Mouse (Mus musculus) spleen, embryonic (tissue): ENCODE results near the gene Rsph14.

ENCODE experiments used
- CTCF ChIA-PET: fragments of 350-600 bp; sonication (Branson Sonifier 250); formaldehyde crosslinking; loops from one replicate; lab custom pipeline; 2022; lab: Charles Lee

The Rsph14 gene

DNA sequence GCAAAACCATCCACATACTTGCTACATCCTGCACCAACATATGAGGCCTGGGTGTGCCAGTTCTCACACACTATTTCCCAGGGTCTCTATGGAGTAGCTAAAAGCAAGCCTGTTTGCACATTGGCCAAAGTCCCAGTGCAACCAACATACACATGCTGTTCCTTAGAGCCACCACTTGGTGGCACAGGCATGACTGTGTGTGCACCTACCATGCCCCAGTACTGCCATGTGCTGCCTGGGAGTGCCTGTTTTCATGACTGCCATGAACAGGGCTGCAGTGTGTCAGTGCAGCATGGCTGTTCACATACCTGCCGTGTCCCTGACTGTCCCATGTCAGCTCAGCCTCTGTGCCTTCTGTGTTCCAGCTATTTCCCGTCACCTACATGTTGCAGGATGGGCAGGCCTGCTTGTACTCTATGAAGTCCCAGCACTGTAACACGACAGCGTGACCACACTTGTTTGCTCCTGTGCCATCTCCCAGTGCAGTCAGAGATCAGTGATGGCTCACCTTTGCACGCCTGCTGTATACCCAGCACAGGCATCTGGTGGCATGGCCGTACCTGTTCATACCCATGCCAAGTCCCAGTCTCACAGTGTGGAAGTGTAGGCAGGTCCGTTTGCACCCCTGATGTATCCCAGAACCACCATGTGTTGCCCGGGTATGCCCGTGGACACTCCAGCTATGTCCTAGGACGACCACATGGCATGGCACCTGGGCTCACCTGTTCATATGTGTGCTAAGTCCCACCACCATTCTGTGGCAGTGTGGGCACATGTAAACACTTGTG, 95.2 kb downstream of the Rsph14 start:
- CTCF ChIA-PET, result no interaction called here

DNA sequence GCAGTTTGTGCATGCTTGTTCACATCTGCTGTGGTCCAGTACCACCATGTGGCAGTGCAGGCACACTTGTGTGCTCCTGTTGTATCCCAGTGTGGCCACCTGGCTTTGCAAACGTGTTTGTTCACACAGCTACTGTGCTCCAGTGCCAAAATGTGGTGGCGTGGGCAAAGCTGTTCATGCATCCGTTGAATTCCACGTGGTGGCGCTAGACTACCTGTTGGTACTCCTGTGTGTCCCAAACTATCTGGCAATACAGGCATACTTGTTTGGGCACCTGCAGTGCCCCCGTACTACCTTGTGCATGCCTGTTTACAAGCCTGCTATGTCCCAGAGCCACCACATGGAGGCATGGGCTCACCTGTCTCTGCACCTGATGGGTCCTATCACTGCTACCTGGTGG, 97.4 kb downstream of the Rsph14 start:
- CTCF ChIA-PET, result no interaction called here

- CTCF ChIA-PET, result no interaction called here
Measured at GRCm38 (mm10) chr10:74934521-74934920, 97.9 kb downstream of the Rsph14 start.

DNA sequence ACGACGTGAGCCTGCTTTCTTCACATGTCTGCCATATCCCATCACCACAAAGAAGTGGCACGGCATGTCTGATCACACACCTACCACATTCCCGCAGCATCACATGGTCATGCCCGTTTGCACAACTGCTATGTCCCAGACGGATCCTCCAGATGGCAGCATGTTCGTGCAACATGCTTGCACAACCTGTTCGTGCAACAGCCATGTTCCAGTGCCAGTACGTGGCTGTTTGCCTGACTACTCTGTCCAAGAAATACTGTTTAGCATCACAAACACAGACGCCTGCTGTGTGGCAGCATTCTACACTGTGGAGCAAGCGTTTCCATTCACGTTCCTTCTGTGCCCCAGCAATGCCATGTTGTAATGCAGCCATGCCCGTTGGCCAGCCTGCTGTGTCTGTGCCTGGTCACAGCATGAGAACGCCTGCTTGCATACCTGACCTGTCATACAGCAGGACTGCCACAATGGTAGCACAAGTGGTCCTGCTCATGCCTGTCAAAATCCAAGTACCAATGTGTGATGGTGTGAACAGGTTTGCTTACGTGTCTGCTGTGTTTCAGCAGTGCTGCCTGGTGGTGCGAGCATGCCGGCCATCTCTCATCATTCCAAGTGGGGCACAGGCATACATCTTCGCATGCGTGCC, 98.7 kb downstream of the Rsph14 start:
- CTCF ChIA-PET, result no interaction called here

DNA sequence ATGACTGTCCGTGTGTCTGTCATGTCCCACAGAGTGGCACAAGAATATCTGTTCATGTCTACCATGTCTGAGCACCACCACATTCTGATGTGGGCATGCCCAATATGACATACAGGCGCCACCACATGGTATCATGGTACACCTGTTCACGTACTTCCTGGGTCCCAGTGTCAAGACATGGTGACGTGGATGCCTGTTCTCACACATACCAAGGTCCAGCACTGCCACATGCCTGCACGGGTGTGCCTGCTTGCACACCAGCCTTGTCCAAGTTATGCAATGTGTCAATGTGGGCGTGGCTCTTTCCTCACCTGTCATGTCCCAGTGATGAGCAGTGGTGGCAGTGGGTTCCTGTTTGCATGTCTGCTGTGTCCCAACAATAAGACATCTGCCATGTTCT, 99.9 kb downstream of the Rsph14 start:
- CTCF ChIA-PET, result no interaction called here

GRCm38 (mm10) chr10:74931631-74932030, 100.8 kb downstream of the Rsph14 start:
- CTCF ChIA-PET, result no interaction called here

DNA sequence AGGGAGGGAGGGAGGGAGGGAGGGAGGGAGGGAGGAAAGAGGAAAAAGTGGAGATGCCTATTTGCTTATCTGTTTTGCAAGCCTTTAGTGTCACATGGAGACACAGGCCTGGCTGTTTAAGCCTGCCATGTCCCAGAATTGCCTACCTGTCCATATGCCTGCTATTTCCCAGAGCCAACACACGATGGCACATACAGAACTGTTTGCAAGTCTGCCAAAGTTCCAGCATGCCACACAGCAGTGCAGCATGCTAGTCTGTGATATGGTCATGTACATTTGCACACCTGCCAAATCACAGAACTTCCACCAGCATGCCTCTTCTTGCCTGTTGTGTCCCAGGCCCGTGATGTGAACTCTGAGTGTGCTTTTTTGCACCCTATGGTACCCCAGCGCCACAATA, 101.8 kb downstream of the Rsph14 start:
- CTCF ChIA-PET, result no interaction called here

DNA sequence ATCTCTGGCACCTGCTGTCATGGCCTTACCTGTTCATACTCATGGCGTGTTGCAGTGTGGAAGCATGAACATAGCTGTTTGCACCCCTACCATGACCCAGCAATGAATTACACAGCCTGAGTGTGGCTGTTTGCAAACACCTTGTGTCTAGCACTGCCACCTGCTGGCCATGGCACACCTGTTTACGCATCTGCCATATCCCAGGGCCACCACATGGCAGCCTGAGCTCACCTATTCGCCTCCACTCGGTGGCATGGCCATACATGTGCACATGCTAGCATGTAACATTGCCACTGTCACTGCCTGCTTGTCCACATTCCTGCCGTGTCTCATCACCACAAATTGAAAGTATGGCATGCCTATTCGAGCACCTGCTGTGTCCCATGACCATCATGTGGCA, 102.8 kb downstream of the Rsph14 start:
- CTCF ChIA-PET, result no interaction called here

DNA sequence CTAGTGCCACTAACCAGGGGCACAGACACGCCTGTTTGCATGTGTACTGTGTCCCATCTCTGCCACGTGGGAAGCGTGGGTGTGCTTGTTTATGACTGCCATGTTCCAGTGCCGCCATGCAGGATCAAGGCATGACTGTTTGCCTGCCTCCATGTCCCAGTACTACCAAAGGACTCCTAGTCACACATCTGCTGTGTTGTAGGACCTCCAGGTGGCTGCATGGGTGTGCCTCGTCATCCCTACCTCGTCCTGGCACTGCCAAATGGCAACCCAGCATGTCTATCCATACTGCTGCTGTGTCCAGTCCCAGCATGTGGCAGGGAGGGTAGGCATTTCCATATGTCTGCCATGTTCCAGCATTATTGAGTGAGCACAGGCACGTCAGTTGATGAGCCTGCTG, 104.1 kb downstream of the Rsph14 start:
- CTCF ChIA-PET, result no interaction called here

DNA sequence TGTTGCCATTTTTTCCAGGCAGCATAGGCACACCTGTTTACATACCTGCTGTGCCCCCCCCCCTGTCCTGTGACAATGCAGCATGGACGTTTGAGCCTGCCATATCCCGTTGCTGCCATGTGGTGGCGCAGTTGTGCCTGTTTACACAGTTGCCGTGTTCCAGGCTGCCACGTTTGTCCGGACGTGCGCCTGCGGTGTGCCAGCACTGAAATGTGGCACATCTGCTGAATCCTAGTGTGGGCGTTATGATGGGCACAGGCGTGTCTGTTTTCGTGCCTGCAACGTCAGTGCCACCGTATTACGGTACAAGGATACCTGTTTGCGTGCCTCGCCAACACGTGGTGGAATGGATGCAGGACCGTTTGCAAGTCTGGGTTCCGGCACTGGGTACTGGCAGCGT, 107.1 kb downstream of the Rsph14 start:
- CTCF ChIA-PET, result no interaction called here

GRCm38 (mm10) chr10:74924274-74924673, 108.1 kb downstream of the Rsph14 start:
- CTCF ChIA-PET, result no interaction called here

DNA sequence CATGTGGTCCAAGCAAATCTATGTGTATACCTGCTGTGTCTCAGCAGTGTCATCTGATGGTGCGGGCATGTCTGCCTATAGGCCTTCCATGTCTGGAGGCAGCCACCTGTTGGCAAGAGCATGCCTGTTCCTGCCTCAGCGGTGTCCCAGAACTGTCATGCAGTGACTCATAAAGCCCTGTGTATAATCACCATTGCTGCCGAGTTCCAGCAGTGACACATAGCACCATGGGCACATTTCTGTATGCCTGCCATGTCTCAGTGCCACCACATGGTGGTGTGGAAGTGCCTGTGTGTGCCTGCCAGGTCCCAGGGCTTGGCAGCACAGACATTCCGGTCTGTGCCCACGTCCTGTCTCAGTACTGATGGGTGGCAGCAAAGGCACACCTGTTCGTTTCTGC, 109.6 kb downstream of the Rsph14 start:
- CTCF ChIA-PET, result no interaction called here

DNA sequence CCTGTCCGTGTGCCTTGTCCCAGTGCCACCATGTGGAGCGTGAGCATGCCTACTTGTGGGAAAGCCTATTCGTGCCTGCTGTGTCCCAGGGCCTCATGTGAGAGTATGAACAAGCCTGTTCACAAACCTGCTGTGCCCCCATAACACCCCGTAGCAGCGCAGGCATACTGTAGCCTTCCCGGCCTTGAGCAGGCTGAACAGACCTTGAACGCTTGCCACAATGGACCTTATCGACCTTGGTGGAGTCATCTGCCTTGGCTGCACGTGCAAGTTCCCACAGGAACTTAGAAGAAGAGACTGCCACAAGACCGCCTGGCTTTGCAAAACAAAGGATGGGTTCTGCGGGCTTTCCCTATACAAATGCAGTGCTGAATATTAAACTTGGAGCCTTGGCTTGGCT, 110.8 kb downstream of the Rsph14 start:
- CTCF ChIA-PET, result no interaction called here

GRCm38 (mm10) chr10:74920853-74921567, 111.4 kb downstream of the Rsph14 start:
- CTCF ChIA-PET, result no interaction called here

DNA sequence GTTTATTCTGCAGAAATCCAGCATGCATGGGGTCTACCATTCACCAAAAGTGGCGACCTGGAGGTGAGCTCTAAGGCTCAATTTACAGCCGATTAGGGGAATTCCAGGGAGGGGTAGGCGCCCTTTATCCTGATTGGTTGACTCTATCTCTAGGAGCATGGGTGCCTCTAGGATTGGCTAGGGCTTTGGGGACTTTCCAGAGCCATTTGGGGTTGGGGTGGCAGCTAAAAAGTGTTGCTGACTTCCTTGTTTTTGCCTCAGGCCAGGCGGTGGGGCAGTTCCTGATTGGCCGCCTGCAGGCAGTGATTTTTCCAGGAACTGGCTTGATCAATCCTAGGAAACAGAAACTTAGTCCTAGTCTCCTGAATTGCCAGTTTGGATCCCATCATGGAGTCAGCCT, 113.1 kb downstream of the Rsph14 start:
- CTCF ChIA-PET, result no interaction called here

- CTCF ChIA-PET, result no interaction called here
Measured at GRCm38 (mm10) chr10:74908431-74908830, 124.0 kb downstream of the Rsph14 start.
